Mouse (Mus musculus) erythroblast, embryonic 14.5 days (primary cell): ENCODE results near the gene Dnaic1.

Source experiments
- GATA1 ChIP-seq: IDR thresholded peaks from 2 replicates; pipeline ENCODE4 v1.6.1; 2012; ENCODE audit warnings: low read length, inconsistent platforms, mixed read lengths
- TAL1 ChIP-seq: IDR thresholded peaks from 3 replicates; pipeline ENCODE4 v1.6.1; 2012; ENCODE audit warnings: low read length, inconsistent platforms, mixed read lengths

GRCm38 (mm10) chr4:41606784-41607183 lies 37.2 kb downstream of the Dnaic1 start:
- TF ChIP-seq GATA1 = no peak
- no peak for TF ChIP-seq TAL1
